Mouse (Mus musculus) embryo, embryonic 11.5 days (tissue): ENCODE results near the gene Sh3rf1.

Experiments
- DNase-seq: peaks from one replicate; pipeline ENCODE4 v3.0.0-alpha.2; 2012; ENCODE audit warnings: low read depth, low spot score

Sh3rf1 gene

DNA sequence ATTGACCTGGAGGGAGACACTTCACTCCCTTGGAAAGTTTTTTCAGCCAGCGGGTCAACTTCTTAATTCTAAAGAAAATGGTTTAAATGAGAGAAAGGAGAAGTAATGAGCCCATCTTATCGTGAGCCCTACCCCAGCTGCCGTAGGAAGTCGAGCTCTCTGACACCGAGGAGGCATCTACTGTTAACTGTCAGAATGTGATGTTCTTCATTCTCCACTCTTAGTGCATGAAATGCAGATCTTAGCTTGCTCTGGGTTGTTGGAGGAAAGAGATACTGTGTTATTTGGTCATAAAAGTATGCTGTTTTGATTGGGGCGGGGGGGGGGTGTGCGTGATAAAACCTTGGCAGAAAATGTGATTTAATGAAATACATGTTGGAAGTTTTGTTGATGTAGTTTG is 62.7 kb downstream of the Sh3rf1 start:
- DNase-seq = no peak

DNA sequence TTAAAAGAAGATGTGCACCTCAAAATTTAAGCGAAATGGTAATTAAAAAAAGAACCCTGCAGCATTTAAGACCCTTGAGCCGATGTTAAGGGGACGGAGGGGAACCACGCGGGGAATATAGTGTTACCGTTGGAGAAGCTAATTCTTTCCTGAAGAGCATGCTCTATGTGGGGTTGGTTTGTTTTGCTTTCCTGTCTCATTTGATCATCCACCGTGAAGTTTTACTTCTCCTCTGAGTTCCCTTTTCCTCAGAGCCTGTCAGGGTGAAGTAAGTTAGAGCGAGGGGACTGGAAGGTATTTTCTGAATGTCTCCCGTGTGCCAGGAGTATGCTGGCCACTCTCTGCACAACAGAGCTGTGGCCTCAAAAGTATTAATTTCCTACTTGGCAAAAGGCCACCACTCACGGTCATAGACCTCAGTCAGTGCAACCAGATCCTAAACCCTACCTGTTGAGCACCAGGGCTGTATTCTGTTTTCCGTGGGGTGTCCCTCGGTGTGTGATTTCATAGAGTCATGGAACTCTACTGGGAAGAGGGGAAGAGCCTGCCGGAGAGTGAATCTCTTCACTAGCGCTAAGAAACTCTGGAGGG is 63.2 kb downstream of the Sh3rf1 start:
- no peak for DNase-seq

- no peak for DNase-seq
Measured at GRCm38 (mm10) chr8:61288006-61288566, 64.4 kb downstream of the Sh3rf1 start.

- DNase-seq = no peak
Measured at GRCm38 (mm10) chr8:61288676-61289075, 65.0 kb downstream of the Sh3rf1 start.

GRCm38 (mm10) chr8:61295040-61295439 is 71.4 kb downstream of the Sh3rf1 start:
- no peak for DNase-seq

DNA sequence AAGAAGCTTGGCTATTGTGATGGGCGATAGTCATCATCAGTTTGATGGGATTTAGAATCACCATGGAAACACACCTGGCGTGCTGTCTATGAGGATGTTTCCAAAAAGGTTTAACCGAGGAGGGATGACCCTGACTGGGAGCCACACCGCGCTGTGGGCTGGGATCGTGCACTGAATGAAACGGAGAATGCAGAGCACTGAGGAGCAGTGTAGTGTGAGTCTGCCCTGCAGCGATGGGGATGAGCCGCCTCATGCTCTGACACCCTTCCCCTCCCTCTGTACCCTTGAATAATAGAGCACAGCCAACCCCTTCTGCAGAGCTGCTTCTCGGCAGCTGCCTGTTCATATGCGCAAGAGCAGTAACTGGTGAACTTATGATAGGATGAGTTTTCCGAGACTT is 71.8 kb downstream of the Sh3rf1 start:
- DNase-seq = no peak

- no peak for DNase-seq
Measured at GRCm38 (mm10) chr8:61298828-61299227, 75.2 kb downstream of the Sh3rf1 start.

GRCm38 (mm10) chr8:61301298-61302028 is 77.8 kb downstream of the Sh3rf1 start:
- DNase-seq = no peak

- no peak for DNase-seq
Measured at GRCm38 (mm10) chr8:61302029-61302368, 78.3 kb downstream of the Sh3rf1 start.

DNA sequence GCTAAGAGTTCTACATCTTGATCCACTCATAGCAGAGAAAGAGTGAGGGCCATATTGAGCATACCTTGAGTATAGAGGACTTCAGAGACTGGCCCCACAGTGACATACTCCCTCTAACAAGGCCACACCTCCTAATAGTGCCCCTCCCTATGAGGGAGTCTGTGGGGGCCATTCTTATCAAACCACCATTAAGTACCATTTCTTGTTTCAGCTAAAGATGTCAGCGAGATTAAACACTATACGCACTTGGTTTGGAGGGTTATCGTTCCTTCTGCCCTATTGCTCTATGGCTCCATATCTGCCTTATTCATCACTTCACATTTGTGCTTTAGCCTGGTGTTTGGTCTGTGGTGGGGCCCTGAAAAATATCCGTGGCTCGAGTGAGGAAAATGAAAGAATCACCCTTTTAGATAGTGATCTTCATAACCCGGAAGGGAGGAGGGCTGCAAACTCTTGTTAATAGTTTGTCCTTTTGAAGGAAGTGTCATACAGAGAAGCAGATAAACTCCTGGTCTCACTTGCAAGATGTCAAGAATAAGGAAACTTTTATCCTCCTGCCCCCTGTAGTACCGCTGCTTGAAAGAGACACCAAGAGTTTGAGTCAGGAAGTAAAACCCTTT is 81.9 kb downstream of the Sh3rf1 start:
- no peak for DNase-seq

GRCm38 (mm10) chr8:61306501-61307112 is 82.9 kb downstream of the Sh3rf1 start:
- no peak for DNase-seq

DNA sequence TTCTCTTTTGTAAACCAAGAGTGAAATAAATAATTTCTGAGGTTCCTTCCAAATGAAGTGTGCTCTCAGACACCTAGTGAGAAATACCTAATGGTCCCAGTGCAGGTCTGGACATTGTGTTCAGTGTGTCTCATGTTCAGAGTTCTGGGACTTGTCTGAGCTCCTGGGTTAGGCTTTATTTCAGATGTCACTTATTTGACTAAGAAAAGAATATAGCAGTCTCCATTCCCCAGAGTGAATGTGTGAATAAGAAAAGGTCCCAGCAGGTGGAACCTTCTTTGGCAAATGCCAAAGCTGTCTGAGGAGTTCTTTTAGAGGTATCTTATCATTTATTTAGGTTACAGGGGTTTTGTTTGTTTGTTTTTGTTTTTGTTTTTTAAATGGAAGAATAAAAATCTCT is 85.2 kb downstream of the Sh3rf1 start:
- no peak for DNase-seq

GRCm38 (mm10) chr8:61309530-61310402 is 86.1 kb downstream of the Sh3rf1 start:
- DNase-seq = no peak

DNA sequence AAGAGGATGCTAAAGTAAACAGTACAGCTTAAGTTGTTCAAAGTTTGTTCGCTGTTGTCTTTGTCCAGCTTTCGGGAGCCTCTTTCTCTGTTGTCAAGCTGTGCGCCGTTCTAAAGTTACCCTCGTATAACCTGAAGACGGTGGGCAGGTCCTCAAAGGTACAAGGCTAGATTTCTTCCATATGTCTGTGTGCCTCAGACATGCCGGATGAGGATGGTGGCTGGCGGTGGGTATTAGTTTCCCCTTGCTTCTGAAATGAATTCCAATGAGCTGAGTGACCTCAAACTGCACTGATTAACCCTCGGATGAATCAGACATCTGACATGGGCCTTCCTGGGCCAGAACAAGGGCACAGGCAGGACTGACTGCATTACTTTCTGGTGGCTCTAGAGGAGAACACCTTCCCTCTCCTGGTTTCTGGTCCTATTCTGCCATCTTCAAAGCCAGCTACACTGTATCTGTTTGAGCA is 86.8 kb downstream of the Sh3rf1 start:
- DNase-seq = no peak

DNA sequence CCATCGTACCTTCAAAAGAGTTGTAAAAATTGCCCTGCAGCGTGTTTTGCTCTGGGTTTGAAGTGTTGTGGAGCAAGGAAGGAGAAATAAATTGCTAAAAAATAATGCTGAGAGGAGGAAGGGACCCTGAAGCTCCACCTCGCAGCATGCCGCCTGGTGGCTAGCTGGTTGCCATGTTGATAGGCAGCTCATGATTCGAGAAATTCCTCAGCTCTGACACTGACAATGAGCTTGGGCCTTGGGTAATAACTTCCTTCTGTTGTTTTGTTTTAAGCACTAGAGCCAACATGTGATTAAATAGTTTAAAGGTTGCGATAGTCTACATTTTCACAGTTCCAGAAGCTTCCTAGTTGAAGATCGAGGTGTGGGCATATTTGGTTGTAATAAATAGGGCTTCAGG is 89.3 kb downstream of the Sh3rf1 start:
- DNase-seq = no peak

GRCm38 (mm10) chr8:61316012-61316767 is 92.5 kb downstream of the Sh3rf1 start:
- no peak for DNase-seq

GRCm38 (mm10) chr8:61316813-61317534 is 93.3 kb downstream of the Sh3rf1 start:
- DNase-seq = no peak

DNA sequence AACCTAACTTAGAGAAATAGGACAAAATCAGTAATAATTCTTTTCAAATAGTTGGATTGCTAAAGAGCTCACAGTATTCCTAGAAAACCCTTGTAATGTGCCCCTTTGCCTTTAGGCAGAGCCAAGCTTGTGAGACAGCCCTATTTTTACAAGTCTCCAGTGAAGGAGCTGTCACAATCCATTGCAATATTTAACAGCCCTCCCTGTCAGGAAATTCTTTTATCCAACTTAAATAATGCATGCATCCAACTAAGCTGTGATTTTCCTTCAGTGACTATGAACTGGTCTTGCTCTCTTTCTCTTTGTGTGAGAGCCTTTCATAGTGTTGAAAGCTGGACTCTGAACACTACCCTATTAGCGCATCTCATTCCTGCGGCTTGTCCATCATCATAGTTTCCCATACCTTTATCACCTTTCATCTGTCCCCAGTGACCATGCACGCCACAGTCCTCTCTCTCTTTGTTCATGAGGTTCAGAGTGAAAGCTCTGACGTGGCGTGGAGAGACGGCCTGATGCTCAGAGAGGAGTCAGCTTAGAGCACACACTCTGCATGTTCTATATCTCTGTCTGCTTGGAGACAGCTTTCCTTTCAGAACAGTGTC is 94.0 kb downstream of the Sh3rf1 start:
- DNase-seq = no peak

DNA sequence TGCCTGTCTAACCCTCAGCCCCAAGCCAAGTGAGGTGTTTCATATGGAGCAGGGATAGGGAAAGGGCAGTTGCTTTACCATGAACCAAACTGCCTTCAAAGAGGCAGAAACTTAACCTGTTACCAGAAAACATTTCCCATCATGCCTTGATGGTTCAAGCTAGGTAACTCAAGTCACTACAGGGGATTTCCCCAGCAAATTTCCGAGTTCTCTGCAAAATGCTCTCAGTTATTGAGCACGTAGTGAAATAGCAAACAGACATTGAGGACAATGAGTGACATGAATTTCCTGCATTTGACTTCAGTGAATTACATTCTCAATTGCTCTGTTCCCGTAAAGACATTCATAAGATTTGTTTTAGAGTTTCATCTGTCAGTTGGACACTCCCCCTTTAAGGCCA is 97.5 kb downstream of the Sh3rf1 start:
- DNase-seq = no peak

- no peak for DNase-seq
Measured at GRCm38 (mm10) chr8:61321780-61322179, 98.1 kb downstream of the Sh3rf1 start.
